Mouse (Mus musculus) hindbrain, embryonic 12.5 days (tissue): ENCODE measurements around the gene Smad1. TPM values are rescaled to one million over a fixed set of nuclear protein-coding genes. Genes with fewer than 3 reads are reported as not detected.

Experiments used
- ATAC-seq: fragments of 200-750 bp; cut with Nextera tagmentation; 2 replicates; pipeline ENCODE4 v1.8.0; 2017; ENCODE audit warnings: moderate TSS enrichment; ENCODE audit not compliant: low FRiP score
- H3K27ac ChIP-seq: fragments of 300-500 bp; sonication (generic); 2 replicates; pipeline ENCODE4 v1.5.1; 2016; ENCODE audit warnings: mild to moderate bottlenecking
- H3K27me3 ChIP-seq: fragments of 300-500 bp; sonication (generic); 2 replicates; pipeline ENCODE4 v1.6.1; 2016; ENCODE audit warnings: mild to moderate bottlenecking
- H3K36me3 ChIP-seq: fragments of 300-500 bp; sonication (generic); 2 replicates; pipeline ENCODE4 v1.6.1; 2016; ENCODE audit warnings: mild to moderate bottlenecking
- H3K4me1 ChIP-seq: fragments of 300-500 bp; sonication (generic); 2 replicates; pipeline ENCODE4 v1.6.1; 2016
- H3K4me2 ChIP-seq: fragments of 300-500 bp; sonication (generic); replicated peaks from 2 replicates; pipeline ENCODE4 v1.6.1; 2016; ENCODE audit warnings: mild to moderate bottlenecking
- H3K4me3 ChIP-seq: fragments of 300-500 bp; sonication (generic); 2 replicates; pipeline ENCODE4 v1.5.1; 2016; ENCODE audit warnings: mild to moderate bottlenecking
- H3K9ac ChIP-seq: fragments of 300-500 bp; sonication (generic); 2 replicates; pipeline ENCODE4 v1.6.1; 2016; ENCODE audit warnings: mild to moderate bottlenecking, moderate library complexity
- H3K9me3 ChIP-seq: fragments of 300-500 bp; sonication (generic); replicated peaks from 2 replicates; pipeline ENCODE4 v1.6.1; 2016; ENCODE audit warnings: mild to moderate bottlenecking
- WGBS: fragments of 180-500 bp; shearing (Covaris S2); methylation state at CpG from one replicate; pipeline ENCODE4 v1.1.7; 2016; 5-methylcytosine and 5-hydroxymethylcytosine counted together
- polyA plus RNA-seq: library from polyadenylated mRNA; unstranded; fragments of >200 nt; fragmentation: Nextera tagmentation; extraction: Ambion mirVana; gene quantifications from 2 replicates; pipeline ENCODE4 v1.2.1, GENCODE M21; 2016

Gene Smad1
- polyA plus RNA-seq, 1 experiment from 2014 or later, result 76.9 TPM

- ATAC-seq, result no peak
Observed at GRCm38 (mm10) chr8:79346414-79346813, 52.9 kb downstream of the Smad1 start.

DNA sequence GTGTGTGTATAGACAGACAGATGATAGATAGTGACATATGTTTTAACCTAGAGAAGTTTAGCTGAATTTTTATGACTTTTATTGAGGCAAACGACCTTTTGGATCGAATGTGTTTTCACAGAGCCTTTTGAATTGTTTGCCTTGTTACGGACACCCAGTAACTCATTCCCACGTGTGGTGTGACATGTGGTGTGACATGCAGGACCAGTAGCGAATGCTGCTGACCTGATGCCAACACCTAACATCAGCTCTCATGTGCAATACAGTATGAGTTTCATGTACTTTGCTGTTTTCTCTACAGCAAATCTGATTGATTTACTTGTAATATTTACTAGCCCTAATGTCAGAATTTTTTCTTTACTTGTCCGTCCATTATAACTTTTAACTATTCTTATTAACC is 53.5 kb downstream of the Smad1 start:
- Histone ChIP-seq H3K27ac (no peak overlapping the region), H3K9me3 (no peaks in the 10 kb centered on the region), H3K4me1 (peaks cover 9% of the 10 kb centered on the region), H3K4me3 (no peak overlapping the region), H3K36me3 (peaks cover 48% of the 10 kb centered on the region), H3K27me3 (no peaks in the 10 kb centered on the region), H3K4me2 (no peak overlapping the region), H3K9ac (no peak overlapping the region)
- 84% methylated on average over 6 of the region's 6 CpGs for WGBS
- no peak for ATAC-seq

More at GRCm38 (mm10) chr8:79346414-79346813, 52.9 kb downstream of the Smad1 start:
- Histone ChIP-seq H3K9me3 (no peaks in the 10 kb centered on the region), H3K27me3 (no peaks in the 10 kb centered on the region), H3K4me1 (peaks cover 9% of the 10 kb centered on the region), H3K27ac (no peak overlapping the region), H3K9ac (no peak overlapping the region), H3K4me2 (no peak overlapping the region), H3K36me3 (peaks cover 43% of the 10 kb centered on the region), H3K4me3 (no peak overlapping the region)
- WGBS, result 93% methylated on average over 10 of the region's 10 CpGs

- no peak for ATAC-seq
- WGBS, result 93% methylated on average over 8 of the region's 8 CpGs
- peaks cover 65% of the 10 kb centered on the region for H3K36me3 ChIP-seq
Observed at GRCm38 (mm10) chr8:79341236-79341635, 58.1 kb downstream of the Smad1 start.

DNA sequence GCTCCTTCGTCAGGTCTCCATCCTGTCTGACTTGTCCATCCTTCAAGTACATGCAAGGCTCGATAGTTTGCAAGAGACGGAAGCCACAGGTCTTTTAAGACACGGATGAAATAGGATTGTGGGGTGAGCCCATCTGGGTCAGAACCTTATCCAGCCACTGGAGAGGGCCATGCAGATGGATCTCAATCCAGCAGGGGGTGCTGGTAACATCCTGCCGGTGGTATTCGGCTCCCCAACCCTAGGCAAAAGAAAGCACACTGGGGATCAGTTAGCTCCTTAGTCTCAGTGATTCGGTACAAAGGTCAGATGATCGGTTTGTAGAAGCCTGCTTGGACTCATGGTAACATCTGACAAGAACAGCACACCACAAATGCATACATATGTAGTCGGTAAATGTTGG is 59.8 kb downstream of the Smad1 start:
- H3K4me3 ChIP-seq, result no peak overlapping the region
- H3K4me1 ChIP-seq, result no peaks in the 10 kb centered on the region
- H3K27ac ChIP-seq, result no peak overlapping the region
- H3K27me3 ChIP-seq, result no peaks in the 10 kb centered on the region
- H3K9me3 ChIP-seq, result no peaks in the 10 kb centered on the region
- H3K36me3 ChIP-seq, result peaks cover 63% of the 10 kb centered on the region
- ATAC-seq, result no peak
- WGBS, result 82% methylated on average over 9 of the region's 9 CpGs
- no peak overlapping the region for H3K9ac ChIP-seq
- no peak overlapping the region for H3K4me2 ChIP-seq

More at GRCm38 (mm10) chr8:79341236-79341635, 58.1 kb downstream of the Smad1 start:
- Histone ChIP-seq H3K9me3 (no peaks in the 10 kb centered on the region), H3K9ac (no peak overlapping the region), H3K4me2 (no peak overlapping the region), H3K27ac (no peak overlapping the region), H3K4me3 (no peak overlapping the region), H3K4me1 (no peaks in the 10 kb centered on the region), H3K27me3 (no peaks in the 10 kb centered on the region)

DNA sequence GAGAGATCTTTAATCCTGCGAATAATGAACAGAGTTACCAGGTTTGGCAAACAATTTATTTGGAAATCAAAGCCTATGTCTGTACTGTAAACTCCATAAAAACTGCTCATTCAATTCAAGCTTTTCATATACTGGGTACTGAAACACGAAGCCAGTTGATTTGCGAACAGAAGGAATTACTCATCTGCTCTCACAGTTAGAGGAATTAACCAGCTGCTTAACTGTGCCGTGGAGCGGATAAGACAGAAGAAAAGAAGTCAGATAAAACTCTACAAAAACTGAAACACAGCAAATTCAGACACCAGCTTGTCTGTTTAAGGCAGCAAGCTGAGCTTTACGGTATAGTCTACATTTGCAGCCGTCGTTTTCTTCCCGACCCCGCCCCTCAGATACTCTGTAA is 60.7 kb downstream of the Smad1 start:
- WGBS, result 96% methylated on average over 10 of the region's 10 CpGs
- H3K27me3 ChIP-seq, result no peaks in the 10 kb centered on the region
- H3K4me2 ChIP-seq, result no peak overlapping the region
- H3K9ac ChIP-seq, result no peak overlapping the region
- no peaks in the 10 kb centered on the region for H3K4me1 ChIP-seq
- H3K27ac ChIP-seq, result no peak overlapping the region
- H3K36me3 ChIP-seq, result peaks cover 62% of the 10 kb centered on the region
- no peak for ATAC-seq
- no peak overlapping the region for H3K4me3 ChIP-seq
- no peaks in the 10 kb centered on the region for H3K9me3 ChIP-seq

- Histone ChIP-seq H3K4me2 (no peak overlapping the region), H3K27me3 (no peaks in the 10 kb centered on the region), H3K4me3 (no peak overlapping the region), H3K36me3 (peaks cover 4% of the 10 kb centered on the region), H3K4me1 (no peaks in the 10 kb centered on the region), H3K27ac (no peak overlapping the region), H3K9me3 (0 out of 2 replicates have a peak, but pooled peaks cover 3% of the 10 kb centered on the region), H3K9ac (no peak overlapping the region)
- WGBS, result 88% methylated on average over 22 of the region's 22 CpGs
- no peak for ATAC-seq
Observed at GRCm38 (mm10) chr8:79332109-79332900, 67.0 kb downstream of the Smad1 start.

DNA sequence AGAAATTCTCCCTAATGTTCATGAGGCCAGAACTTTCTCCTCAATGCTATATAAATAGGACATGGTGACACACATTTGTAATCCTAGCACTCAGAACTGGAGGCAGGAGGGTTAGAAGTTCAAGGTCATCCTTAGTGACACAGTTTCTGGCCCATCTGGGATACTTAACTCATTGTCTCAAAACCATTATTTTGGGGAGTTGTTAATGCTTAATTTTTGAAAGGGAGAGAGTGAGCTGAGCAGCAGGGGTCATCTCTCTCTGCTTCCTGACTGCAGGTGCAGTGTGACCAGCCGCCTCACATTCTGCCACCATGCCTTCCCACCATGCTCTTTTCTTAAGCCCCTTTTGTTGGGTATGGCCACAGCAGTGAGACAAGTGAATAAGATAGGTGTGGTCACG is 67.7 kb downstream of the Smad1 start:
- 86% methylated on average over 2 of the region's 2 CpGs for WGBS
- no peak overlapping the region for H3K4me3 ChIP-seq
- no peak for ATAC-seq
- no peaks in the 10 kb centered on the region for H3K4me1 ChIP-seq
- 0 out of 2 replicates have a peak, but pooled peaks cover 3% of the 10 kb centered on the region for H3K9me3 ChIP-seq
- no peak overlapping the region for H3K27ac ChIP-seq
- H3K9ac ChIP-seq, result no peak overlapping the region
- H3K27me3 ChIP-seq, result no peaks in the 10 kb centered on the region
- H3K4me2 ChIP-seq, result no peak overlapping the region
- no peaks in the 10 kb centered on the region for H3K36me3 ChIP-seq

DNA sequence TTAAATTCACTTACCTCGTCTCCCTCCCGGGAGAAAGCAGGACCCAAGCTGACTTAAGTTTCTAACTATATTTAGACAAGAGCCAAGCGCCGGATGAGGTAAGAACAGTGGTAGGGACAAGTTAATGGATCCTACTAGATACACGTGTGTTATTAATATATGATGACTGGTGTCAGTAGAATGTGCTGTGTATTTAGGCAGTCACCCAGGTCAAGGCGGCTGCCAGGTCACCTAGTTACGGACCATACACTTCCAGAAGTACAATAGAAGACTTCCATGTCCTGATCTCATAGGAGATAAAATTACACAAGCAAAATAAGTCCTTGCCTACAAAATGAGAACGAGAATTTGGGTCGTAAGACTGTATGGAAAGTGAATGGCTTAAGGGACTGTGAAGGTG is 68.3 kb downstream of the Smad1 start:
- 86% methylated on average over 9 of the region's 9 CpGs for WGBS
- 0 out of 2 replicates have a peak, but pooled peaks cover 3% of the 10 kb centered on the region for H3K9me3 ChIP-seq

DNA sequence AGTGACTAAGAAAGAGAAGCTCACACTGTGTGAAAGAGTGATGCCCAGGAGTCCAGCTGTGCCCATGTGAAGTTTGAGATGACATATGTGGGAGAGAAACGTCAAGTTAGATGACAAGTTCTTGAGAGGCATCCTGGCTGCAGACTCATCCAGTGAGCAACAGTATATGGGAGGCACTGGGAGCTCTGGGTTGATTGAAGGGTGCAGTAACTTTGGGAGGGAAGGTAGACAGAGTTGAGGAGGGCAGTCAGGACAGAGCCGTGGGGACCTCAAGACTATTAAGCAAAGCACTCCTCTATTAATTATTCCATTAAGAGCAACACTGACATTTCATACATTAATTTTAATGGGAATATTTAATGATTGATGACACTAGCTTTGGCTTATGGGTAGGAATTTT is 69.6 kb downstream of the Smad1 start:
- H3K27me3 ChIP-seq, result no peaks in the 10 kb centered on the region
- no peak overlapping the region for H3K9ac ChIP-seq
- no peaks in the 10 kb centered on the region for H3K4me1 ChIP-seq
- H3K36me3 ChIP-seq, result no peaks in the 10 kb centered on the region
- 0 out of 2 replicates have a peak, but pooled peaks cover 3% of the 10 kb centered on the region for H3K9me3 ChIP-seq
- H3K27ac ChIP-seq, result no peak overlapping the region
- no peak overlapping the region for H3K4me3 ChIP-seq
- WGBS, result 91% methylated on average over 2 of the region's 2 CpGs
- no peak overlapping the region for H3K4me2 ChIP-seq
- ATAC-seq, result no peak

More for the DNA sequence above, 68.3 kb downstream of the Smad1 start:
- no peaks in the 10 kb centered on the region for H3K27me3 ChIP-seq
- H3K36me3 ChIP-seq, result no peaks in the 10 kb centered on the region
- no peak overlapping the region for H3K4me2 ChIP-seq
- no peak overlapping the region for H3K27ac ChIP-seq
- no peak for ATAC-seq
- no peaks in the 10 kb centered on the region for H3K4me1 ChIP-seq
- H3K4me3 ChIP-seq, result no peak overlapping the region
- no peak overlapping the region for H3K9ac ChIP-seq

DNA sequence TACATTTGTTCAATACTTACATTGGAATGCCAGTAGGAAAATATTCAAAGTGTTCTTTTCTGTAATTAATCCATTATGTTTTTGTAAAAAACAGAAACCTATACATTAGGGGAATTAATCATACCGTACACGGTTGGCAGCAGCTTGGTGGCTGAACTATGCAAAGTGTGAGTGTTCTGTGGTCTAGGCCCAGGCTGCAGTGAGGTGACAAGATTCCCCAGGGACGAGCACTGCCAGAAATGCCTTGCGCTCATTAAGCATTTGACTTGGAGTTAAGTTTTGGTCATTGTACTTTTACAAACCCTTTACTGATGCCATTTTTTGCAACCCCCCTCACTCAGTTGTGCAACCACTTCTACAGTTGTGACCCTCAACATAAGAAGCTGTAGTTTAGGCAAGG is 70.1 kb downstream of the Smad1 start:
- Histone ChIP-seq H3K27me3 (no peaks in the 10 kb centered on the region), H3K9me3 (0 out of 2 replicates have a peak, but pooled peaks cover 3% of the 10 kb centered on the region), H3K4me3 (no peak overlapping the region), H3K36me3 (no peaks in the 10 kb centered on the region), H3K4me2 (no peak overlapping the region), H3K27ac (no peak overlapping the region), H3K4me1 (0 out of 2 replicates have a peak, but pooled peaks cover 2% of the 10 kb centered on the region), H3K9ac (no peak overlapping the region)
- ATAC-seq, result no peak
- WGBS, result 83% methylated on average over 4 of the region's 4 CpGs

GRCm38 (mm10) chr8:79325510-79325909 is 73.8 kb downstream of the Smad1 start:
- no peaks in the 10 kb centered on the region for H3K36me3 ChIP-seq
- H3K27ac ChIP-seq, result no peak overlapping the region
- no peaks in the 10 kb centered on the region for H3K9me3 ChIP-seq
- H3K27me3 ChIP-seq, result no peaks in the 10 kb centered on the region
- no peak overlapping the region for H3K9ac ChIP-seq
- no peak overlapping the region for H3K4me2 ChIP-seq
- 0 out of 2 replicates have a peak, but pooled peaks cover 3% of the 10 kb centered on the region for H3K4me1 ChIP-seq
- H3K4me3 ChIP-seq, result no peak overlapping the region
- 85% methylated on average over 6 of the region's 6 CpGs for WGBS
- no peak for ATAC-seq

DNA sequence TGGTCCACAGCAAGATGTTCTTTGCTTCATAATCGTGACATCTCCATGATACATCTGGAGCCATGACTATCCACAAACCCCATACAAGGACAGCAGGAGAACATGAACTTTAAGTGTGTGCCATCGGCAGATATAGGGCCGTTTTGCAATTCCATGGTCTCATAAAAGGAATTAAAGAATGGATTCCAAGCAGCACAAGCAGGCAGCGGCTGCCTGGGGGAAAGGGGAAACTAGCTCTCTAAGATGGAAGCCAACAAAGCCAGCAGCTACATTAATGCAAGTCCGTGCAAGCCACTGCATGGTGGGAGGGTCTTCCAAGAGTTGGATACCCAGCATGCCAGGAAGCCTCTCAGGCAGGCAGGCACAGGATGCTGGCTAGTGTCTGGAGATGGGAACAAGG is 74.4 kb downstream of the Smad1 start:
- Histone ChIP-seq H3K4me1 (0 out of 2 replicates have a peak, but pooled peaks cover 3% of the 10 kb centered on the region), H3K4me3 (no peak overlapping the region), H3K4me2 (no peak overlapping the region), H3K27ac (no peak overlapping the region), H3K9me3 (no peaks in the 10 kb centered on the region), H3K27me3 (no peaks in the 10 kb centered on the region), H3K36me3 (no peaks in the 10 kb centered on the region), H3K9ac (no peak overlapping the region)
- ATAC-seq, result no peak
- whole genome bisulfite sequencing, result 85% methylated on average over 5 of the region's 5 CpGs

DNA sequence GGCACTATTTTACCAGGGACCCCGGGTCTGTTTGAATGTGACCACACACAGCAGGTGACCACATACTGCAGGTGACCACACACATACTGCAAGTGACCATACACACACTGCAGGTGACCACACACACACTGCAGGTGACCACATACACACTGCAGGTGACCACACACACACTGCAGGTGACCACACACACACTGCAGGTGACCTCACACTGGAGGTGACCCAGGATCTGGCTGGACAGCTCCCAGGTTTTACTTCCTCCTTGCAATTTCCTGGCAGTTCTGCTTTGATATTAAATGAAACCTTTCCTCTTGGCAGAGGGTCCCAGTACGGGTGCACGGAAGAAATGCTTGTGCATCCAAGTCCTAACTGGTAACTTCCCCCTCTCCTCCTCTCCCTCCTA is 75.3 kb downstream of the Smad1 start:
- Histone ChIP-seq H3K9ac (no peak overlapping the region), H3K36me3 (no peaks in the 10 kb centered on the region), H3K9me3 (no peaks in the 10 kb centered on the region), H3K4me1 (0 out of 2 replicates have a peak, but pooled peaks cover 3% of the 10 kb centered on the region), H3K27ac (no peak overlapping the region), H3K4me3 (no peak overlapping the region), H3K27me3 (no peaks in the 10 kb centered on the region), H3K4me2 (no peak overlapping the region)
- no peak for ATAC-seq
- WGBS, result 74% methylated on average over 3 of the region's 3 CpGs
